ENCODE assay signal across 21 mouse cellular contexts in genomic region chrX:93655153-93655552, GRCm38 (mm10). TPM values are rescaled to one million over a fixed set of nuclear protein-coding genes. Genes with fewer than 3 reads are reported as not detected.
"Had no signal": no experiment of that assay in that cellular context is flagged by ENCODE, and none has a peak within 500 bp of the region (broad histone marks: within the 10 kb centered on the region; RNA-seq: fewer than 3 reads in every experiment).

No protein-coding gene starts in this region.

- DNase-seq: kidney, adult 2 months; kidney, postnatal 10 days; kidney, postnatal 4 days; layer of hippocampus, postnatal 36 days; left cerebral cortex, postnatal 4 days; lung, adult 18-20 months; lung, postnatal 10 days; lung, postnatal 36 days; right cerebral cortex, postnatal 14 days; right cerebral cortex, postnatal 4 days; thymus, adult 18-20 months; thymus, postnatal 36 days had no signal

- H3K9me3 ChIP-seq: limb, embryonic 12.5 days; limb, embryonic 15.5 days; liver, embryonic 15.5 days; lung, embryonic 15.5 days had no signal

- H3K4me2 ChIP-seq: limb, embryonic 12.5 days; limb, embryonic 15.5 days; liver, embryonic 11.5 days; liver, embryonic 15.5 days; lung, embryonic 15.5 days; midbrain, embryonic 11.5 days had no signal

- H3K4me3 ChIP-seq: left cerebral cortex, adult 2 months; limb, embryonic 12.5 days; limb, embryonic 15.5 days; liver, embryonic 15.5 days; lung, embryonic 15.5 days had no signal

- H3K27ac ChIP-seq: left cerebral cortex, adult 2 months; limb, embryonic 12.5 days; limb, embryonic 15.5 days; liver, embryonic 15.5 days; lung, embryonic 15.5 days had no signal

- H3K9ac ChIP-seq: limb, embryonic 12.5 days; limb, embryonic 15.5 days; liver, embryonic 15.5 days; lung, embryonic 15.5 days had no signal

- ATAC-seq: intestine, postnatal 0 days had no signal

- H3K36me3 ChIP-seq: limb, embryonic 12.5 days; limb, embryonic 15.5 days; liver, embryonic 15.5 days; lung, embryonic 15.5 days had no signal

- H3K27me3 ChIP-seq: limb, embryonic 12.5 days; limb, embryonic 15.5 days; liver, embryonic 15.5 days; lung, embryonic 15.5 days had no signal

- H3K4me1 ChIP-seq: limb, embryonic 12.5 days; limb, embryonic 15.5 days; liver, embryonic 15.5 days; lung, embryonic 15.5 days had no signal

RNA-seq across cellular contexts. Expression of gene Pcyt1b, which starts 0.5 kb away (rescaled TPM):
- total RNA-seq: monocyte, adult 5-6 weeks had no signal
